Mouse (Mus musculus) hindbrain, embryonic 14.5 days (tissue): ENCODE results near the gene Gmds. TPM values are rescaled to one million over a fixed set of nuclear protein-coding genes. Genes with fewer than 3 reads are reported as not detected.

Source experiments
- ATAC-seq: fragments of 200-750 bp; cut with Nextera tagmentation; 2 replicates; pipeline ENCODE4 v1.8.0; 2017; ENCODE audit warnings: moderate number of reproducible peaks, mild to moderate bottlenecking, moderate TSS enrichment, moderate library complexity; ENCODE audit not compliant: low FRiP score
- DNase-seq: peaks from one replicate; pipeline ENCODE4 v3.0.0-alpha.2; 2015; ENCODE audit warnings: low spot score
- H3K27ac ChIP-seq: fragments of 300-500 bp; sonication (generic); 2 replicates; pipeline ENCODE4 v1.5.1; 2014; ENCODE audit warnings: mild to moderate bottlenecking, moderate library complexity
- H3K27me3 ChIP-seq: fragments of 300-500 bp; sonication (generic); 2 replicates; pipeline ENCODE4 v1.6.1; 2014; ENCODE audit warnings: mild to moderate bottlenecking, low read length, mixed read lengths; ENCODE audit not compliant: control insufficient read depth, insufficient read depth
- H3K36me3 ChIP-seq: fragments of 300-500 bp; sonication (generic); replicated peaks from 2 replicates; pipeline ENCODE4 v1.6.1; 2014; ENCODE audit not compliant: control insufficient read depth, insufficient read depth
- H3K4me1 ChIP-seq: fragments of 300-500 bp; sonication (generic); replicated peaks from 2 replicates; pipeline ENCODE4 v1.6.1; 2014; ENCODE audit warnings: antibody characterized with exemption, low read length, mixed read lengths; ENCODE audit not compliant: control insufficient read depth, insufficient read depth
- H3K4me2 ChIP-seq: fragments of 300-500 bp; sonication (generic); replicated peaks from 2 replicates; pipeline ENCODE4 v1.6.1; 2014; ENCODE audit warnings: mild to moderate bottlenecking, moderate library complexity
- H3K4me3 ChIP-seq: fragments of 300-500 bp; sonication (generic); replicated peaks from 2 replicates; pipeline ENCODE4 v1.5.1; 2014; ENCODE audit warnings: mild to moderate bottlenecking, low read length
- H3K9ac ChIP-seq: fragments of 300-500 bp; sonication (generic); 2 replicates; pipeline ENCODE4 v1.6.1; 2014
- H3K9me3 ChIP-seq: fragments of 300-500 bp; sonication (generic); 2 replicates; pipeline ENCODE4 v1.6.1; 2016; ENCODE audit warnings: low read length; ENCODE audit not compliant: control insufficient read depth
- WGBS: fragments of 180-500 bp; shearing (Covaris S2); extraction: QIAGEN DNeasy Blood & Tissue Kit; methylation state at CpG from one replicate; pipeline ENCODE4 v1.1.7; 2014; 5-methylcytosine and 5-hydroxymethylcytosine counted together
- polyA plus RNA-seq: library from polyadenylated mRNA; unstranded; fragments of >200 nt; fragmentation: Nextera tagmentation; extraction: Ambion mirVana; gene quantifications from 2 replicates; pipeline ENCODE4 v1.2.1, GENCODE M21; 2014

The Gmds gene
- polyA plus RNA-seq, 1 experiment from 2014 or later: 39.8 TPM

DNA sequence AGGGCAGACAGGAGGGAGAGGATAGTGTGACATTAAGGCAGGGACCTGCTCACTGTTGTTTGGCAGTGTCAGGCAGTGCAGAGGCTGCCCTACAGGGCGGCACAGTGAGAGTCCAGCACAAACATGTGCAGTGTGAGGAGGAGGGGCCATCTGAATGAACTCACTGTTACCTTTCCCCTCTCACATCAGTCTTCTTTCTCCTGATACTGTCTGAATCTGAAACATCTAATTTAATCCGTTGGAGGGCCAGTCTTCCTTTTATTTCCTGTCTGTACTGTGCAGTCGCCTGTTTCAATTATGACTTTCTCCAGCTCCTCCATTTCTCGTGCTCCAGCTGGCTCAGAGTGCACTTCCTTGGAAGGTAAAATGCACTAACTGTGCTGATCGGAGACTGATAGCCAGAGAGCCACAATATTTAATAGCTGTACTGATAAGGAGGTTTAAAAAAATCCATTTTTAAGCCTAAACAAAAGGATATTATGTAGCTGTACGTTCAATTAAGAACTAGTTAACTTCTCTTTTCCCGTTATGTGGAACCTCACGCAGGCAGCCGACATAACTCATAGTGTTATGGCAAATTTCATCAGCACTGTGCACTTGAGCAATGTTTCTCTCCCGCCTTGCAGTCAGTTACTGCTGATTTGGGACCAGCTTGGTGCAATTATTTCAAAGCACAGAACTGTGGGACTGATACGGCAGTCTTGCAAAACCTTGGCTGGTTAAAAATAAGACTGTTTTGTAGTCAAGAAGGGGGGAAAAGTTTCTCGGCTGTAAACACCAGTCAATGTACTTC, 345.9 kb downstream of the Gmds start:
- 59% methylated on average over 12 of the region's 12 CpGs for WGBS

DNA sequence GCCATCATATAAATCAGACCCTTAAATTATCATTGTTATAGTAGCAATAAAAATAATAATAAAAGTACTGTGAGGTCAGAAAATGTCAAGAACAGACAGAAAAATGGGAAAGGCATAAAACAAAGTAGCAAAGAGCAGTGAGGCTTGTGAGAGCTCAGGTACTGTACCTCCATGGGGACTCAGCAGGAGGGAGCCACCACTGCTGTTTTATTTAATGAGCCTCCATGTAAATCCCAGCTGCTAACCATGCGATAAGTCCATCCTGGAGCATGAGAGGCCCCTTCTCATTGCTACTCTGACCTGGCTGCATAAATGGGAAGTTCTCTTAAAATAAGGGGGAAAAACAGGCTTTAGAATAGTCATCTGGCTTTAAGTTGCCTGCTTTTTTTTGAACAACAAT, 357.3 kb downstream of the Gmds start:
- whole genome bisulfite sequencing: 85% methylated on average over 1 of the region's 1 CpGs
- no peak overlapping the region for H3K27ac ChIP-seq
- ATAC-seq (no peak), DNase-seq (no peak)
- H3K9me3 ChIP-seq: no peaks in the 10 kb centered on the region
- no peaks in the 10 kb centered on the region for H3K27me3 ChIP-seq
- H3K4me3 ChIP-seq: no peak overlapping the region
- H3K4me1 ChIP-seq: no peaks in the 10 kb centered on the region
- no peak overlapping the region for H3K4me2 ChIP-seq
- H3K9ac ChIP-seq: no peak overlapping the region
- H3K36me3 ChIP-seq: no peaks in the 10 kb centered on the region

More for the DNA sequence above, 345.9 kb downstream of the Gmds start:
- Histone ChIP-seq H3K27ac (no peak overlapping the region), H3K9ac (no peak overlapping the region), H3K9me3 (0 out of 2 replicates have a peak, but pooled peaks cover 7% of the 10 kb centered on the region), H3K4me1 (no peaks in the 10 kb centered on the region), H3K4me3 (no peak overlapping the region), H3K27me3 (no peaks in the 10 kb centered on the region), H3K4me2 (0 out of 2 replicates have a peak overlapping the region, but pooled peaks have one; percentile 17), H3K36me3 (no peaks in the 10 kb centered on the region)
- DNase-seq (no peak), ATAC-seq (peak; percentile 59)

DNA sequence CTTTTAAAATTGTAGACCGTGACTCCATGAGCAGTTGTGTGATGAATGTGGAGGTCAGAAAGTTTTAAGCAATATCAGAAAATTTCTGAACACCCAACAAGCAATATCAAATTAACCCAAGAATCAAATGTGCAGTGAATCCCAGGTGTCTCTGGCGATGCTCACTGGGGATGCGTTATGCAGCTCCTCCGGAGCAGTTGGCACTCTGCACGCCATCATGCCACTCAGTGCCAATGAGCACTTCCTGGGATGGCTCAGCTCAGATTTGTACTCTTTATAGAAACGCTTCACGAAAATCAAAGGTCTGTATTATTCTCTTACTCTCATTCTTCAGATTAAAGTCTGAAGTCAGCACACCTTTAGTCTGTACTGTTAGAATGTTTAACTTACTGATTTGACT, 360.4 kb downstream of the Gmds start:
- Histone ChIP-seq H3K9me3 (no peaks in the 10 kb centered on the region), H3K36me3 (no peaks in the 10 kb centered on the region), H3K4me1 (no peaks in the 10 kb centered on the region), H3K4me2 (no peak overlapping the region), H3K4me3 (no peak overlapping the region), H3K9ac (no peak overlapping the region), H3K27me3 (no peaks in the 10 kb centered on the region), H3K27ac (no peak overlapping the region)
- WGBS: 95% methylated on average over 7 of the region's 7 CpGs
- ATAC-seq (no peak), DNase-seq (no peak)

DNA sequence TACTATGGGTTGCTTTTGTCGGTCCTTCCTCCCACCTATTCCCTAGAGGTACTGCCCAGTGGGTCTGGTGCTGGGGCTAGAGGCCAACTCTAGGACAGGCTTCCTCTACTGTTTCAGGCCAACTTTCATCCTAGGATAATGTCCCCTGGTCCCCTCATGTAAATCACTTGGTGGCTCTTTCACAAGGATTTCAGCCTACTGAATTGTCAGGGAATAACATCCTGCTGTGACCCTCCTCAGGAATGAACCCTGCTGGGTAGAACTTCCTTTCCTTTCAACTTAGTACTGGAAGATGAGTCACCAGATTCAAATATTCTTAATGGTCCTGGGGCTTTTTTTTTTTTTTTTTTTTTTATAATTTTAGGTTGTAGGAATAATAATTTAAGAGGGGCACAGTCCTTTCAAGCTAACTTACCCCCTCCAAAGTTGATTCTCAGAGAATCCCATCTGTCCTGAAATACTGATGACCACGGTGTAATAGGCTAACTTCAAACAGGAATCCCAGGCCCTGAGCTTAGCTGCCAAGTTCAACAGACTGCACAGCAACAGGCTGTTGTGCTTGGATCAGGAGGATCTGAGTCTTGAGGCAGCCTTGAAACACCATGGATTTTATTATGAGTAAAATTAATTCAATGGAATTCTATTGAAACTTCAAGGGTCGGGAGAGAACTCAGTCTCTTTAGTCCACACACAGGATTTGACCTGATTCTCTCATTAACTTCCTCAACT, 363.6 kb downstream of the Gmds start:
- H3K36me3 ChIP-seq: no peaks in the 10 kb centered on the region
- no peaks in the 10 kb centered on the region for H3K4me1 ChIP-seq
- H3K9ac ChIP-seq: no peak overlapping the region
- WGBS: 48% methylated on average over 3 of the region's 3 CpGs
- no peak for DNase-seq
- no peak overlapping the region for H3K27ac ChIP-seq
- H3K27me3 ChIP-seq: no peaks in the 10 kb centered on the region
- no peak overlapping the region for H3K4me2 ChIP-seq
- no peaks in the 10 kb centered on the region for H3K9me3 ChIP-seq
- ATAC-seq: no peak
- H3K4me3 ChIP-seq: no peak overlapping the region

DNA sequence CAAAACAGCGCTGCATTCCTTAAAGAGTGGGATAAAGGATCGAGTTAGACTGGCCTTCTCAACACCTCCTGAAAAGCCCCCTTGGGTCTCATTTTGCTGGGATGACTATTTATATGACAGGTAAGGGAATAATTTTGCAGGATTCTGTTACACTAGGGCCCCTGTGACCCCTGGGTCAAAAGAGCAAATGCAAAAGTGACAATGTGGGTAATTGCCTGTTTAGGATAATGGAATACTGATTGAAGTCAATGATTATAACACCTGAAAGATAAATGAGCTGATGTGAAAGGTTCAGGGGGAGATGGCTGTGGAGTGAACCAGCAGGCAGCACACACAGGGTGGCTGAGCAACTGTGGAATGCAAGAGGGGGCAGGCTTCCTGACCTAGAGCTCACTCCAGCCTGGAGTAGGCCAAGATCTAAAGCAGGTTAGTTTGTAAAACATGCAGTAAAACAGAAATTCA, 367.5 kb downstream of the Gmds start:
- no peak overlapping the region for H3K4me3 ChIP-seq
- no peaks in the 10 kb centered on the region for H3K4me1 ChIP-seq
- no peaks in the 10 kb centered on the region for H3K9me3 ChIP-seq
- 55% methylated on average over 2 of the region's 2 CpGs for WGBS
- H3K9ac ChIP-seq: no peak overlapping the region
- H3K27me3 ChIP-seq: no peaks in the 10 kb centered on the region
- no peak overlapping the region for H3K4me2 ChIP-seq
- H3K36me3 ChIP-seq: no peaks in the 10 kb centered on the region
- ATAC-seq: no peak
- H3K27ac ChIP-seq: no peak overlapping the region
- no peak for DNase-seq

DNA sequence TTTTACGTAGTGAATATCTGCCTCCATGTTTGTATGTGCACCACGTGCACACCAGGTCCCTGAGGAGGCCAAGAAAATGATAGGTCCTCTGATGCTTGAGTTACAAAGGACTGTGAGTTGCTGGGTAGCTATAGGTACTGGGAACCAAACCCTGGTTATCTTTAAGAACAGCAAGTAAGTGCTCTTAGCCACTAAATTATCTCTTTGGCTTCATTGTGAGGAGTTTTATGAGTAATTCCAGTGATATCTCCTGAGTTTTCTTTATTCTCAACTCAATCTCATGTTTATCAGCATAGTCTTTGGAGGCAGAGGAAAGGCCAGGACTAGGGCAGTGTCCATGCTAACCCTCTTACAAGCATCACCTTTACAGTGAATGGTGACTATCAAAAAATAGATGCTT, 370.3 kb downstream of the Gmds start:
- DNase-seq: no peak
- Histone ChIP-seq H3K27me3 (no peaks in the 10 kb centered on the region), H3K9ac (no peak overlapping the region), H3K4me3 (no peak overlapping the region), H3K4me1 (no peaks in the 10 kb centered on the region), H3K36me3 (no peaks in the 10 kb centered on the region), H3K9me3 (no peaks in the 10 kb centered on the region), H3K27ac (no peak overlapping the region), H3K4me2 (no peak overlapping the region)
- ATAC-seq: no peak
- WGBS: 88% methylated on average over 2 of the region's 2 CpGs

DNA sequence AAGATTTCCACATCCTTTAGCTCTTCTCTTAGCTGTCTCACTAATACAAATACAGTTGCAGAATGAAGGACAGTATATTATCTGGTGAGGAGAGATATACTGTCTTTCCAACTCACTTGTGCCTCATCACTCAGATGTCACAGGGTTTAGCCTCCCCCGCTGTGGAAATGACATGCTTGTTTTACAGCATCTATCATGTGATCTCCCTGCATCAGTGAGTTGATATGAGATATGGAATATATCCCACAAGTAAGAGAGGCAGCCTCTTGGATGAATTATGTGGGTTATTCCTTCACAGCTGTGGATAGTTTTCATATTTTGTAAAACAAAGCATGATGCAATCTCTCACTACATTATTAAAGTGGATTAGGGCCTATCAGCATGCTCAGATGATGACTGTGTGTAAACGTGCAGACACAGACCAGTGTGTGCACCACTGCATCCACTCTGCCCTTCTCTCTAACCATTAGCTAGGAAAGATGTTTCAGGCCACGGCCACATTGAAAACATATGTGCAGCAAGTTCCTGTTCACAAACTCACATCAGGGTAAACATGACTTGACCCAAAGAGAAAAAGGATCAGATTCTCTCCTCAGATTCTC, 371.5 kb downstream of the Gmds start:
- Histone ChIP-seq H3K4me3 (no peak overlapping the region), H3K9ac (no peak overlapping the region), H3K27me3 (no peaks in the 10 kb centered on the region), H3K9me3 (no peaks in the 10 kb centered on the region), H3K4me1 (no peaks in the 10 kb centered on the region), H3K27ac (no peak overlapping the region), H3K36me3 (no peaks in the 10 kb centered on the region), H3K4me2 (no peak overlapping the region)
- 69% methylated on average over 3 of the region's 3 CpGs for WGBS
- no peak for ATAC-seq
- DNase-seq: no peak

DNA sequence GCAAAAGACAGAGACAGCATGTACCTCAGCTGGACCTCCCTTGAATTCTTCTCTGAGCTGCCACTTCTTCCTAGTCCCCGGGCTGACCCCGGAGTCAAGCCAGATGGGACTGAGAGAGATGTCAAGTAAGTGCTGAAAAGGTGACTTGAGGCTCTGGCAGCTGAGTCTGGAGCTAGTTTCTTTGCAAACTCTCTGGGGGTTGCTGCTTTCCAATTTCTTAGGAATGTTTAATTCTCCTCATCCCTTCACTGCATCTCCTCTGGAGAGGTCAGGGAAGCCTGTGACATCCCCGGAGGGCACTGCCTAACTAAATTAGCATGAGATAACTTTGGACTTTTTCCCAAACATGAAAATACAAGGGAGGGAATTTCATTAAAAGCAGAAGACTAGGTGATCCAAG, 378.0 kb downstream of the Gmds start:
- Histone ChIP-seq H3K4me3 (no peak overlapping the region), H3K4me1 (no peaks in the 10 kb centered on the region), H3K9me3 (no peaks in the 10 kb centered on the region), H3K27ac (no peak overlapping the region), H3K36me3 (no peaks in the 10 kb centered on the region), H3K4me2 (no peak overlapping the region), H3K27me3 (no peaks in the 10 kb centered on the region), H3K9ac (no peak overlapping the region)
- ATAC-seq (no peak), DNase-seq (no peak)
- 29% methylated on average over 3 of the region's 3 CpGs for WGBS
